Mouse (Mus musculus): ENCODE results near the gene Mroh2a. TPM values are rescaled to one million over a fixed set of nuclear protein-coding genes. Genes with fewer than 3 reads are reported as not detected.

Mroh2a gene
- polyA plus RNA-seq, 1 experiment from 2014 or later = 1.5 TPM

GRCm38 (mm10) chr1:88305018-88305795 is 78.4 kb downstream of the Mroh2a start:
- ATAC-seq (ENCODE audit: low FRiP score, low read depth) = no peak
- H3K9ac ChIP-seq = no peak overlapping the region
- no peaks in the 10 kb centered on the region for H3K4me1 ChIP-seq
- WGBS = 55% methylated on average over 6 of the region's 6 CpGs
- H3K4me3 ChIP-seq = no peak overlapping the region
- no peak overlapping the region for H3K4me2 ChIP-seq (replicated peaks)
- peaks cover 92% of the 10 kb centered on the region for H3K9me3 ChIP-seq
- H3K27ac ChIP-seq = no peak overlapping the region
- H3K36me3 ChIP-seq = no peaks in the 10 kb centered on the region
- H3K27me3 ChIP-seq (replicated peaks) = no peaks in the 10 kb centered on the region

GRCm38 (mm10) chr1:88306543-88306942 is 79.8 kb downstream of the Mroh2a start:
- Histone ChIP-seq H3K36me3 (no peaks in the 10 kb centered on the region), H3K27me3 (replicated peaks) (no peaks in the 10 kb centered on the region), H3K27ac (no peak overlapping the region), H3K9ac (no peak overlapping the region), H3K4me3 (no peak overlapping the region), H3K9me3 (peaks cover 82% of the 10 kb centered on the region), H3K4me1 (no peaks in the 10 kb centered on the region), H3K4me2 (replicated peaks) (no peak overlapping the region)
- 65% methylated on average over 1 of the region's 1 CpGs for WGBS
- ATAC-seq (ENCODE audit: low FRiP score, low read depth) = no peak

- H3K4me3 ChIP-seq = no peak overlapping the region
- H3K4me2 ChIP-seq (replicated peaks) = no peak overlapping the region
- H3K4me1 ChIP-seq = no peaks in the 10 kb centered on the region
- no peak for ATAC-seq (ENCODE audit: low FRiP score, low read depth)
- 68% methylated on average over 12 of the region's 12 CpGs for WGBS
- H3K27me3 ChIP-seq (replicated peaks) = no peaks in the 10 kb centered on the region
- no peaks in the 10 kb centered on the region for H3K36me3 ChIP-seq
- no peak overlapping the region for H3K9ac ChIP-seq
- H3K9me3 ChIP-seq = peaks cover 75% of the 10 kb centered on the region
- no peak overlapping the region for H3K27ac ChIP-seq
These were observed 80.4 kb downstream of the Mroh2a start for GRCm38 (mm10) chr1:88307180-88307579.

- ATAC-seq (ENCODE audit: low FRiP score, low read depth) = no peak
- WGBS = 48% methylated on average over 2 of the region's 2 CpGs
- Histone ChIP-seq H3K4me1 (no peaks in the 10 kb centered on the region), H3K36me3 (no peaks in the 10 kb centered on the region), H3K27ac (no peak overlapping the region), H3K9ac (no peak overlapping the region), H3K27me3 (replicated peaks) (no peaks in the 10 kb centered on the region), H3K9me3 (peaks cover 62% of the 10 kb centered on the region), H3K4me3 (no peak overlapping the region), H3K4me2 (replicated peaks) (no peak overlapping the region)
These were observed 82.2 kb downstream of the Mroh2a start for GRCm38 (mm10) chr1:88309020-88309419.

- Histone ChIP-seq H3K9me3 (peaks cover 54% of the 10 kb centered on the region), H3K4me3 (no peak overlapping the region), H3K4me2 (replicated peaks) (no peak overlapping the region), H3K27ac (no peak overlapping the region), H3K4me1 (no peaks in the 10 kb centered on the region), H3K36me3 (no peaks in the 10 kb centered on the region), H3K27me3 (replicated peaks) (no peaks in the 10 kb centered on the region), H3K9ac (no peak overlapping the region)
- 50% methylated on average over 3 of the region's 3 CpGs for WGBS
- ATAC-seq (ENCODE audit: low FRiP score, low read depth) = peak; percentile 1; the same call in 1 of the 2 replicates
These were observed 83.1 kb downstream of the Mroh2a start for GRCm38 (mm10) chr1:88309905-88310304.

GRCm38 (mm10) chr1:88310349-88310748 is 83.6 kb downstream of the Mroh2a start:
- Histone ChIP-seq H3K4me3 (no peak overlapping the region), H3K4me2 (replicated peaks) (no peak overlapping the region), H3K27ac (no peak overlapping the region), H3K27me3 (replicated peaks) (no peaks in the 10 kb centered on the region), H3K4me1 (no peaks in the 10 kb centered on the region), H3K9me3 (peaks cover 50% of the 10 kb centered on the region), H3K36me3 (no peaks in the 10 kb centered on the region), H3K9ac (no peak overlapping the region)
- no peak for ATAC-seq (ENCODE audit: low FRiP score, low read depth)
- WGBS = 64% methylated on average over 3 of the region's 3 CpGs

Other genes starting within 250 kb of the Mroh2a start
- 29.3 and 33.2 TPM in 2 replicates for gene Usp40, start 218.4 kb upstream of the Mroh2a start, polyA plus RNA-seq (2016; fragmentation: Nextera tagmentation; extraction: Ambion mirVana)
- gene Ugt1a10, start 171.6 kb upstream of the Mroh2a start, polyA plus RNA-seq (2016; fragmentation: Nextera tagmentation; extraction: Ambion mirVana) = not detected in 2 replicates
- gene Ugt1a9, start 156.2 kb upstream of the Mroh2a start, polyA plus RNA-seq (2016; fragmentation: Nextera tagmentation; extraction: Ambion mirVana) = not detected in 2 replicates
- gene Ugt1a8, start 139.2 kb upstream of the Mroh2a start, polyA plus RNA-seq (2016; fragmentation: Nextera tagmentation; extraction: Ambion mirVana) = not detected in 2 replicates
- gene Ugt1a7c, start 131.9 kb upstream of the Mroh2a start, polyA plus RNA-seq (2016; fragmentation: Nextera tagmentation; extraction: Ambion mirVana) = 0.79 and 0.98 TPM in 2 replicates
- gene Ugt1a6b, start 123.7 kb upstream of the Mroh2a start, polyA plus RNA-seq (2016; fragmentation: Nextera tagmentation; extraction: Ambion mirVana) = not detected in 2 replicates
- gene Ugt1a6a, start 92.2 kb upstream of the Mroh2a start, polyA plus RNA-seq (2016; fragmentation: Nextera tagmentation; extraction: Ambion mirVana) = 0.09 and 0.65 TPM in 2 replicates
- not detected in 2 replicates for gene Ugt1a5, start 61.0 kb upstream of the Mroh2a start, polyA plus RNA-seq (2016; fragmentation: Nextera tagmentation; extraction: Ambion mirVana)
- gene Ugt1a2, start 26.4 kb upstream of the Mroh2a start, polyA plus RNA-seq (2016; fragmentation: Nextera tagmentation; extraction: Ambion mirVana) = not detected in 2 replicates
- gene Dnajb3, start 21.2 kb upstream of the Mroh2a start, polyA plus RNA-seq (2016; fragmentation: Nextera tagmentation; extraction: Ambion mirVana) = 16.4 and 17.7 TPM in 2 replicates
- not detected in 2 replicates for gene Ugt1a1, start 15.0 kb upstream of the Mroh2a start, polyA plus RNA-seq (2016; fragmentation: Nextera tagmentation; extraction: Ambion mirVana)
- gene Hjurp, start 50.6 kb downstream of the Mroh2a start, polyA plus RNA-seq (2016; fragmentation: Nextera tagmentation; extraction: Ambion mirVana) = 134 and 135 TPM in 2 replicates
- gene Trpm8, start 50.7 kb downstream of the Mroh2a start, polyA plus RNA-seq (2016; fragmentation: Nextera tagmentation; extraction: Ambion mirVana) = not detected in 2 replicates
- not detected in 2 replicates for gene Spp2, start 180.0 kb downstream of the Mroh2a start, polyA plus RNA-seq (2016; fragmentation: Nextera tagmentation; extraction: Ambion mirVana)

Data from neural tube, embryonic 12.5 days (tissue).